Mouse (Mus musculus): ENCODE data around the gene Mindy4. TPM values are rescaled to one million over a fixed set of nuclear protein-coding genes. Genes with fewer than 3 reads are reported as not detected.

Mindy4 gene
- polyA plus RNA-seq (2015; fragmentation: Illumina TruSeq; extraction: RNeasy Lipid Tissue Mini Kit (QIAGEN cat#74804); ENCODE audit: low read depth, low replicate concordance): 11.1 TPM

GRCm38 (mm10) chr6:55202913-55203910, at the start of gene Mindy4:
TSS of gene Mindy4 (plus strand) at chr6:55203383.

GRCm38 (mm10) chr6:55174741-55175181, 28.4 kb upstream of the Mindy4 start, which contains the start of gene Inmt:
TSS of gene Inmt (minus strand) at chr6:55175043.

DNA sequence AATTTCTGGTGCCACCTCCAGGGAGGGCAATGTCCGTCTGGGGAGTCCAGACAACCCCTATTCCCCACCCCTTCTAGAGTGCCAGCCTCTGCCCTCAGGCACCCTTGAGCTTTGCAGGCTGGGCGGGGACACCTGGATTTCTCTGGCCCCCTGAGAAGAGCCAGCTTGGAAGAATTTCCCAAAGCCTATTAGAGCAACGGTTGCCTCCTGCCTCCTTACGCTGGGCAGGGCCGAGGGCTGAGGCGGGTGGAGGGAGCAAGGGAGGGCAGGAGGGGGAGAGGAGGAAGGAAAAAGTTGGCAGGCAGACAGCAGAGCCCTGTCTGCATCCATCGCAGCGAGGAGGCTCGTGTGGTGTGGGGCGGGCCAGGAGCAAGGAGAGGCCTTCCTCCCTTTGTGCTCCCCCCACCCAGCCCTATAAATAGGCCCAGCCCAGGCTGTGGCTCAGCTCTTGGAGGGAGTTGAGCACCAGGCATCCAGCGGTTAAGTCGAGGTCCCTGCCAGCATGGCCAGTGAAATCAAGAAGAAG, 132.9 kb downstream of the Mindy4 start, which contains the start of gene Aqp1:
Gene Aqp1, plus strand, starts transcription at position 444 of the 526 bp plus-strand sequence.

Other genes starting within 250 kb of the Mindy4 start
- gene Nod1, start 230.8 kb upstream of the Mindy4 start, polyA plus RNA-seq (2015; fragmentation: Illumina TruSeq; extraction: RNeasy Lipid Tissue Mini Kit (QIAGEN cat#74804); ENCODE audit: low read depth, low replicate concordance): 3.6 TPM
- gene Ggct, start 210.4 kb upstream of the Mindy4 start, polyA plus RNA-seq (2015; fragmentation: Illumina TruSeq; extraction: RNeasy Lipid Tissue Mini Kit (QIAGEN cat#74804); ENCODE audit: low read depth, low replicate concordance): 38.6 TPM
- gene Gars, start 165.4 kb upstream of the Mindy4 start, polyA plus RNA-seq (2015; fragmentation: Illumina TruSeq; extraction: RNeasy Lipid Tissue Mini Kit (QIAGEN cat#74804); ENCODE audit: low read depth, low replicate concordance): 132 TPM
- 2.1 TPM for gene Crhr2, start 70.4 kb upstream of the Mindy4 start, polyA plus RNA-seq (2015; fragmentation: Illumina TruSeq; extraction: RNeasy Lipid Tissue Mini Kit (QIAGEN cat#74804); ENCODE audit: low read depth, low replicate concordance)
- 2.8 TPM for gene Inmt, start 28.3 kb upstream of the Mindy4 start, polyA plus RNA-seq (2015; fragmentation: Illumina TruSeq; extraction: RNeasy Lipid Tissue Mini Kit (QIAGEN cat#74804); ENCODE audit: low read depth, low replicate concordance)
- gene Aqp1, start 133.0 kb downstream of the Mindy4 start, polyA plus RNA-seq (2015; fragmentation: Illumina TruSeq; extraction: RNeasy Lipid Tissue Mini Kit (QIAGEN cat#74804); ENCODE audit: low read depth, low replicate concordance): 3.3 TPM
- gene Ghrhr, start 172.9 kb downstream of the Mindy4 start, polyA plus RNA-seq (2015; fragmentation: Illumina TruSeq; extraction: RNeasy Lipid Tissue Mini Kit (QIAGEN cat#74804); ENCODE audit: low read depth, low replicate concordance): not detected
- gene Adcyap1r1, start 248.6 kb downstream of the Mindy4 start, polyA plus RNA-seq (2015; fragmentation: Illumina TruSeq; extraction: RNeasy Lipid Tissue Mini Kit (QIAGEN cat#74804); ENCODE audit: low read depth, low replicate concordance): 84.3 TPM